Mouse (Mus musculus) kidney, adult 2 months (tissue): ENCODE measurements at regions not wholly inside any gene's neighbourhood (a gene's known extent, or its start where the extent isn't known, plus 50 kb on each side); places are given as distances from the start of the nearest gene placed in this dataset.

Experiments used
- CTCF ChIP-seq: fragments of 200-500 bp; conservative IDR thresholded peaks from 2 replicates; pipeline ENCODE4 v1.5.1; 2011; ENCODE audit warnings: low read depth, mild to moderate bottlenecking, control low read depth, low read length, moderate library complexity, mixed read lengths; ENCODE audit not compliant: insufficient read depth, insufficient read length
- POLR2A ChIP-seq: fragments of 200-500 bp; IDR thresholded peaks from one replicate; pipeline ENCODE4 v1.6.1; 2011; ENCODE audit warnings: low read depth, low read length, control low read depth

GRCm38 (mm10) chr16:77719377-77719776, 117.5 kb upstream of the Gm11146 start:
- TF ChIP-seq POLR2A (no peak), CTCF (no peak)
